Mouse (Mus musculus) liver, adult 2 months (tissue): ENCODE data around the gene Slc39a9. TPM values are rescaled to one million over a fixed set of nuclear protein-coding genes. Genes with fewer than 3 reads are reported as not detected.

Experiments used
- DNase-seq: peaks from one replicate; pipeline ENCODE4 v3.0.0-alpha.2; 2011; ENCODE audit warnings: low read depth, low spot score; ENCODE audit errors: extremely low read depth
- H3K27ac ChIP-seq: fragments of 200-500 bp; replicated peaks from 2 replicates; pipeline ENCODE4 v1.5.1; 2012; ENCODE audit warnings: low read depth, mild to moderate bottlenecking, control low read depth, inconsistent platforms, low read length; ENCODE audit not compliant: insufficient read depth
- H3K27me3 ChIP-seq: fragments of 200-500 bp; 2 replicates; pipeline ENCODE4 v1.6.1; 2012; ENCODE audit warnings: mild to moderate bottlenecking, moderate library complexity, low read length, inconsistent platforms; ENCODE audit not compliant: control insufficient read depth, insufficient read depth
- H3K36me3 ChIP-seq: fragments of 200-500 bp; 2 replicates; pipeline ENCODE4 v1.6.1; 2012; ENCODE audit warnings: low read length, inconsistent platforms; ENCODE audit not compliant: control insufficient read depth, insufficient read depth
- H3K4me1 ChIP-seq: fragments of 200-500 bp; 2 replicates; pipeline ENCODE4 v1.6.1; 2011; ENCODE audit warnings: low read length; ENCODE audit not compliant: control insufficient read depth, insufficient read depth
- H3K4me3 ChIP-seq: fragments of 200-500 bp; 2 replicates; pipeline ENCODE4 v1.5.1; 2011; ENCODE audit warnings: low read depth, mild to moderate bottlenecking, control low read depth, low read length, moderate library complexity; ENCODE audit not compliant: insufficient read depth
- H3K79me2 ChIP-seq: fragments of 200-500 bp; 2 replicates; pipeline ENCODE4 v1.6.1; 2012; ENCODE audit warnings: inconsistent platforms, mild to moderate bottlenecking, low read length, moderate library complexity; ENCODE audit not compliant: control insufficient read depth, insufficient read depth
- H3K9ac ChIP-seq: fragments of 200-500 bp; 2 replicates; pipeline ENCODE4 v1.6.1; 2012; ENCODE audit warnings: low read depth, mild to moderate bottlenecking, control low read depth, inconsistent platforms, low read length
- CTCF ChIP-seq: fragments of 200-500 bp; IDR thresholded peaks from 2 replicates; pipeline ENCODE4 v1.5.1; 2011; ENCODE audit warnings: low read depth, low read length, control low read depth
- POLR2A ChIP-seq: fragments of 200-500 bp; IDR thresholded peaks from 2 replicates; pipeline ENCODE4 v1.6.1; 2011; ENCODE audit warnings: low read length, control low read depth; ENCODE audit not compliant: insufficient read depth; ENCODE audit errors: extremely low read depth
- WGBS: fragments of 180-500 bp; shearing (Covaris S2); methylation state at CpG from one replicate; pipeline ENCODE4 v1.1.7; 2018; 5-methylcytosine and 5-hydroxymethylcytosine counted together
- polyA plus RNA-seq: library from polyadenylated mRNA; depleted of rRNA; stranded (reverse); fragments of >200 nt; gene quantifications from 2 replicates; pipeline ENCODE4 v1.2.3, GENCODE M21; 2012; rRNA removed
- total RNA-seq: library from RNA; depleted of rRNA; stranded (reverse); fragments of >200 nt; gene quantifications from 2 replicates; pipeline ENCODE4 v1.2.3, GENCODE M21; 2014; rRNA removed

Slc39a9 gene
- total and polyA plus RNA-seq, 2 experiments: 20.8 to 51.4 TPM

GRCm38 (mm10) chr12:80728207-80728606 is 84.5 kb downstream of the Slc39a9 start:
- Histone ChIP-seq H3K27me3 (no peaks in the 10 kb centered on the region), H3K9ac (no peak overlapping the region), H3K79me2 (no peaks in the 10 kb centered on the region), H3K27ac (no peak overlapping the region), H3K36me3 (no peaks in the 10 kb centered on the region), H3K4me3 (no peak overlapping the region), H3K4me1 (peaks cover 2% of the 10 kb centered on the region)
- no peak for DNase-seq
- no peak for TF ChIP-seq CTCF
- no peak for TF ChIP-seq POLR2A
- 56% methylated on average over 1 of the region's 1 CpGs for WGBS

DNA sequence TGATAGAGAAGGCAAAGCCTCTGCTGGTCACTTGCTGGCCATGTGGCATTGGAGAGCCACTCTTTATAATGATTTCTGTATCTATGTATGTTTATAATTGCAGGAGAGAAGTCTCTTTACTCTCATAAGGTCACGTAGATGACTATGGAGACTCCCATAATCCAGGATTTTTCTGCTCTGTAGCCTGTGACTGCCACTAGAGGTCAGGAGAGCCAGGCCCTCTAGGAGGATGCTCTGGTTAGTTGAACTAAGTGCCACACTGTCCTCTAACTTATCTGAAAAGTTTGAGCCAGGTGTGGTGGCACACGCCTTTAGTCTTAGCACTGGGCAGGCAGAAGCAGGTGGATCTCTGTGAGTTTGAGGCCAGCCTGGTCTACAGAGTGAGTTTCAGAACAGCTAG is 85.1 kb downstream of the Slc39a9 start:
- Histone ChIP-seq H3K36me3 (no peaks in the 10 kb centered on the region), H3K27me3 (no peaks in the 10 kb centered on the region), H3K79me2 (no peaks in the 10 kb centered on the region), H3K27ac (no peak overlapping the region), H3K9ac (no peak overlapping the region), H3K4me1 (peaks cover 2% of the 10 kb centered on the region), H3K4me3 (no peak overlapping the region)
- TF ChIP-seq CTCF (peak; percentile 48; the same call in 1 of the 2 replicates), POLR2A (no peak)
- DNase-seq: peak; percentile 13
- WGBS: 74% methylated on average over 2 of the region's 2 CpGs

DNA sequence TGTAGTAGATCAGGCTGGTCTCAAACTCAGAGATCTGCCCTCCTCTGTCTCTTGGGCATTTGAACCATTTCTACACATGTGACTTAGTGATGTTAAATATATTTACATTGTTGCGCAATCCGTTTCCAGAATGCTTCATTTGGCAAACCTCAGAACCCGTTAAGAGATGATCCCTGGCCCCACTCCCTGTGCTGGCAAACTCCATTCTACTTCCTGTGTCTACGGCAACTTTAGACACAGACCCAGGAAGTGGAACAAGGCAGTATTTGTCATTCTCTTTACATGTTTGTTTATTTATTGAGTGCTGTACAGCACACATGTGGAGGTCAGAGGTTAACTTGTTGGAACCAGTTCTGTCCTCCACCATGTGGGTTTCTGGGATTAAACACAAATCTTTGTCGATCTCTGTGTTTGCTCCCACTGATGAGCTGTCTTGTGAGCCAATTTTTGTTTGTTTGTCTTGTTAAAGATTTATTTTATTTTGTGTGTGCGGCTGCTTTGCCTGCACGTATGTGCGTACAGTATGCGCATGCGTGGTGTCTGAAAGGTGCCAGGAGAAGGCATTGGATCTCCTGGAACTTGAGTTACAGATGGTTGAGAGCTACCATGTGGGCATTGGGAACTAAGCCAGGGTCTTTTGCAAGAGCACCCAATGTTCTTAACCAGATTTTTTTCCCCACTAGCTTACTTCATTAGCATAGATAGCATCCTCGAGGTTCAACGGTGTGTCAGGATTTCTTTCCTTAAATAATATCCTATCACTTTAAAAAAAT is 86.3 kb downstream of the Slc39a9 start:
- Histone ChIP-seq H3K27ac (no peak overlapping the region), H3K9ac (no peak overlapping the region), H3K27me3 (no peaks in the 10 kb centered on the region), H3K4me1 (peaks cover 2% of the 10 kb centered on the region), H3K4me3 (no peak overlapping the region), H3K36me3 (no peaks in the 10 kb centered on the region), H3K79me2 (no peaks in the 10 kb centered on the region)
- TF ChIP-seq POLR2A (no peak), CTCF (no peak)
- DNase-seq: peak; percentile 86
- 20% methylated on average over 12 of the region's 12 CpGs for WGBS

GRCm38 (mm10) chr12:80730567-80730966 is 86.9 kb downstream of the Slc39a9 start:
- 40% methylated on average over 9 of the region's 9 CpGs for WGBS
- DNase-seq: peak; percentile 1
- no peak overlapping the region for H3K4me3 ChIP-seq
- H3K27ac ChIP-seq: no peak overlapping the region
- TF ChIP-seq POLR2A (no peak), CTCF (peak; percentile 39; the same call in 1 of the 2 replicates)
- H3K79me2 ChIP-seq: no peaks in the 10 kb centered on the region
- no peaks in the 10 kb centered on the region for H3K4me1 ChIP-seq
- H3K9ac ChIP-seq: no peak overlapping the region
- no peaks in the 10 kb centered on the region for H3K27me3 ChIP-seq
- no peaks in the 10 kb centered on the region for H3K36me3 ChIP-seq

Other genes with a start within 250 kb of the Slc39a9 start
- gene Dcaf5, start 207.3 kb upstream of the Slc39a9 start, total RNA-seq: 7.7 and 8.1 TPM in 2 replicates
- gene Dcaf5, start 207.3 kb upstream of the Slc39a9 start, polyA plus RNA-seq: 17.8 and 19.1 TPM in 2 replicates
- 8.0 and 9.8 TPM in 2 replicates for gene Exd2, start 180.8 kb upstream of the Slc39a9 start, total RNA-seq
- 4.6 and 4.9 TPM in 2 replicates for gene Exd2, start 180.8 kb upstream of the Slc39a9 start, polyA plus RNA-seq
- gene Galnt16, start 125.6 kb upstream of the Slc39a9 start, total RNA-seq: 0.07 TPM in 1 of 2 replicates, not detected in the other
- 0.02 TPM in 1 of 2 replicates, not detected in the other for gene Galnt16, start 125.6 kb upstream of the Slc39a9 start, polyA plus RNA-seq
- gene Erh, start 458 bp downstream of the Slc39a9 start, total RNA-seq: 17.6 and 20.4 TPM in 2 replicates
- gene Erh, start 458 bp downstream of the Slc39a9 start, polyA plus RNA-seq: 18.1 and 21.2 TPM in 2 replicates
- gene Plekhd1, start 48.7 kb downstream of the Slc39a9 start, total RNA-seq: 0.07 TPM in 1 of 2 replicates, not detected in the other
- gene Plekhd1, start 48.7 kb downstream of the Slc39a9 start, polyA plus RNA-seq: not detected in 2 replicates
- gene Ccdc177, start 116.8 kb downstream of the Slc39a9 start, total RNA-seq: not detected in 2 replicates
- gene Ccdc177, start 116.8 kb downstream of the Slc39a9 start, polyA plus RNA-seq: not detected in 2 replicates
- 20.1 and 27.5 TPM in 2 replicates for gene Susd6, start 146.6 kb downstream of the Slc39a9 start, total RNA-seq
- gene Susd6, start 146.6 kb downstream of the Slc39a9 start, polyA plus RNA-seq: 21.8 and 22.3 TPM in 2 replicates